Mouse (Mus musculus): ENCODE results near the gene Tcf20.

Tcf20 gene

DNA sequence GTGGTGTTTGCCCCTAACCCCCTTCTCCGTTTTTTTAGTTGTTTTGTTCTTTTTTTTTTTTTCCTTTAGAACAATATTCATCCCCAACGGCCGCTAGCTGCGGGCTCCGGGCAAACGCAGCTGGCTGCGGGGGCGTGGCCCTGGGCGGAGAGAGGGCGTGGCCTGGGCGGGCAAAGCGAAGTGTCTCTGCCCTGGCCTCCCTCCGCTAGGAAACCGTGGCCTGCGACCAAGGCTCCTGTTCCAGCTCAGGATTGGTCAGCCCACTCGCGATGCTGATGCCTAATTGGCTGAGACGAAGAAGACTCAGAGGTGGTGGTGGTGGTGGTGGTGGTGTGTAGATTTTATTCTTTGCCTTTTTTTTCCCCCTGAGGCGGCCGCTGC lies at the start of gene Tcf20:
Gene Tcf20, minus strand, starts transcription at position 141 of the 381 bp plus-strand sequence.
- peak; percentile 78 to 88 for DNase-seq (ENCODE audit: low read depth in 2 of 2, low spot score in 2 of 2)

DNA sequence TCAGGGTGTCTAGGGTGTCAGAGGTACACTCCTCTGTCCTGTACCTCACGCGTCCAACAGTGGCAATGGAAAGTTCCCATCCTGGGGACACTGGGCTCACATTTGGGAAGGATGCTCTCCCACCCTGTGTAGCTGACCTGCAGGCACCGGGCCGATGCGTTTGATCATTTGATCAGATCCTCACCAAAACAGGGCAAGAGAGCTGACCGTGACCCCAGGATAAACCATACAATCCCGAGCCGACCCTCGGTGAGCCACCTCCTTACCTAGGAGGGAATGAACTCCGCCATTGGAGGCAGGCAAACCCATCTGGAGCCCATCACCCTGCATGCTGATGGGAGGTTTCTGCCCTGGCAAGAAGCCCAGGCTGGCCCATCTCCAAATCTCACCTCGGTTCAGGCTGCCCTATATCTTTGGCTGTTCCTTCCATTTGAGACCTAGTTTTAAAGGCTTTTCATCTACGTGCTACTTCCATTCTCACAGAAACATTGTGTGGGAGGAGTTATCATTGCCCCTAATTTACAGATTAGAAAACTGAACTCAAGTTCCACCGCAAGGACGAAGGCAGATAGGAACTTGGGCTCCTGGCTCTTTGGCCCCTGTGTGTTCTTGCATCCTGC lies 49.3 kb upstream of the Tcf20 start:
- DNase-seq (ENCODE audit: low read depth in 2 of 2, low spot score in 2 of 2): no peak

DNA sequence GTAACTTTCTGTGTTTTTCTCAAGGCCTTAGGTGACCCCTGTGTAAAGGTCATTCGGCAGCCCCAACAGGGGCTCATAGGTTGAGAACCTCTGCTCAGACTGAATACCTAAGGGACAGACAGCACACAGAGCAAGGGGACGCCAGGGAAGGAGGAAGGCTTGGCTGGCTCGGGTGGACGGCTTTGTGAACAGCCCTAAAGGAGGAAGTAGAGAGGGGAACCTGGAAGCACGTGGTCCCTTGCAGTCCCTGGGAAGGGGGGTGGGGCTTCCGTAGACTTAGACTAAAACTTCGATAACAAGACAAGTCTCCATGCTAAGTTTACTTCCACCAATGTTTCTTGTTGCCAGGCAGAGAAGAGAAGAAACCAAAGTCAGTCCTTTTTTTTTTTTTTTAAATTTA lies 48.4 kb upstream of the Tcf20 start:
- DNase-seq (ENCODE audit: low read depth in 2 of 2, low spot score in 2 of 2): peak in 1 of 2 experiments; percentile 35

- DNase-seq (ENCODE audit: low read depth in 2 of 2, low spot score in 2 of 2): no peak
These were observed 46.8 kb upstream of the Tcf20 start for GRCm38 (mm10) chr15:83034275-83034977.

DNA sequence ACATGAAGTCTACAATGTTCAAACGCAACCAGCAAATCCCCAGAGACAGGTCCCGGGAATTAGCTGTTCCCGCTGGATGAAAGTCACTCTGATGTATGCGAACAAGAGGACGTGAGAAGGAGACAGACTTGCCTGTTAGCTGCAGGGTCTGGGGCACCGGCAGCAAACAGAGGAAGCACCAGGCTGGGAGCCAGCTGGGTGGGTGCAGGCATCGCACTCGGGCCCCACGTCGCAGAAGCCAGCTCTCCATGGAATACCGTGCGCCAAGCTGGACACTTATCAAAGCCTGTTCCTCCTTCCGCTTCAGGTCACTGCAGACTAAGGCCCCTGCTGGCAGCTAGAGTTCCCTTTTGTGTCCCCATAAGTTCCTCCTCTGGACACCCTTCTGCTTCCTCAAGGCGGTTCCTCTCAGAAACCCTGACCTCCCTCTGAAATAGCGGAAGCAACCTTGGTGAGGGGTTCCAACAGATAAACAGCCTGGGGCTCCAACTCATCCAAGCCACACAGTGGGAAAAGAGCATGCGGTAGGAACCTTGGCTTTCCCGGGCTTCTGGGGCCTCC lies 45.4 kb upstream of the Tcf20 start, which contains the start of gene Nfam1:
Gene Nfam1, minus strand, starts transcription at position 326 of the 561 bp plus-strand sequence.
- DNase-seq (ENCODE audit: low read depth in 2 of 2, low spot score in 2 of 2): no peak

GRCm38 (mm10) chr15:83030884-83031283 lies 43.2 kb upstream of the Tcf20 start:
- no peak for DNase-seq (ENCODE audit: low read depth in 2 of 2, low spot score in 2 of 2)

- no peak for DNase-seq (ENCODE audit: low read depth in 2 of 2, low spot score in 2 of 2)
These were observed 42.4 kb upstream of the Tcf20 start for GRCm38 (mm10) chr15:83029725-83030718.

- DNase-seq (ENCODE audit: low read depth in 2 of 2, low spot score in 2 of 2): no peak
These were observed 38.5 kb upstream of the Tcf20 start for GRCm38 (mm10) chr15:83026129-83026528.

DNA sequence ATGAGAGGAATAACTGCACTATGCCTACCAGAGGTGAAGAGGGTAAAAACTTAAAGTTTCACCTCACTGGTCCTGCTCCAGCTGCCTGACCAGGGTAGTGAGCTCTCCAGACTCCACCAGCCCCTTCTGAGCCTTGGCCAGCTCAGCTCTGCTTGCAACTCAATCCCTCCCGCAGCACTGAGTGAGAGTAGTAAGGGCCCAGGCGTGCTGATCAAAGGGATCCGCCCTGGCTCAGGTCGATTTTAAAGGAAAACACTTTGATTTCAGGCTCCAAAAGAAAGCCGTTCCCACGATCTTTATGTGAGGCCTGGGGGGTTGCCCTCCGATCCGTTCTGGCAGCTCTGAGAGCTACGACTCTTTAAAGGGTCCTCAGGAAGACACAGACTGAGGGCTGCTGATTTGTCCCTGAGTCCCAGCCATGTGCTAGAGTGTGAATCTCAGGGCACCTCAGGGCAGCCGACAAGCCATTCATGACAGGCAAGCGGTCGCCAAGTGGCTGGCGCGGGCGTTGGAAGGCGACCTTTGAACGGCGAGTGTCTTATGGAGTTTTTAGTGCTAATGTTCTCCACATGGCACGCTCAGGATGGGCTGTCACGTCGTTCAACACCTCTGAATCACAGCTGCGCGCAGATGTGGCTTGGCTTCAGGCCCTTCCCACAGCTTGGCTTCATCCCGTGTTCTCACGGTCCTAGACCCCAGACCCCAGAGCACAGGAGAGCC lies 37.5 kb upstream of the Tcf20 start:
- no peak for DNase-seq (ENCODE audit: low read depth in 2 of 2, low spot score in 2 of 2)

DNA sequence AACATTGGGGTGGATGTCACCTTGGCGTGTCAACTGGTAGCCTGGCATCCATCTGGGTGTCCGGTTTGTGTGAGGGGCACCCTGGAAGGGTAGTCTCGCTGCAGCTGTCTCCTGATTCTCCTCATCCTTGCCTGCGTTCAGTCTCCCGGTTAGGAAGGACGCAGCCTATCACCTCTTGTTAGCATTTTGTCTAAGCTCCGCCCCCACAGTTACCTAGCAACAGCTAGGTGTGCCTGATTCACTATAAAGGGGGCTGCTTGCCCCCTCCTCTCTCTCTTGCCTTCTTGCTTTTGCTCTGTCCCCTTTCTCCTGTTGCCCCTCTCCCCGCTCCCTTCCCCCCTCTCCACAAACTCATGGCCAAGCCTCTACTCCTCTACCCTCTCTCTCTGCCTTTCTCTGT lies 35.3 kb upstream of the Tcf20 start:
- no peak for DNase-seq (ENCODE audit: low read depth in 2 of 2, low spot score in 2 of 2)

DNA sequence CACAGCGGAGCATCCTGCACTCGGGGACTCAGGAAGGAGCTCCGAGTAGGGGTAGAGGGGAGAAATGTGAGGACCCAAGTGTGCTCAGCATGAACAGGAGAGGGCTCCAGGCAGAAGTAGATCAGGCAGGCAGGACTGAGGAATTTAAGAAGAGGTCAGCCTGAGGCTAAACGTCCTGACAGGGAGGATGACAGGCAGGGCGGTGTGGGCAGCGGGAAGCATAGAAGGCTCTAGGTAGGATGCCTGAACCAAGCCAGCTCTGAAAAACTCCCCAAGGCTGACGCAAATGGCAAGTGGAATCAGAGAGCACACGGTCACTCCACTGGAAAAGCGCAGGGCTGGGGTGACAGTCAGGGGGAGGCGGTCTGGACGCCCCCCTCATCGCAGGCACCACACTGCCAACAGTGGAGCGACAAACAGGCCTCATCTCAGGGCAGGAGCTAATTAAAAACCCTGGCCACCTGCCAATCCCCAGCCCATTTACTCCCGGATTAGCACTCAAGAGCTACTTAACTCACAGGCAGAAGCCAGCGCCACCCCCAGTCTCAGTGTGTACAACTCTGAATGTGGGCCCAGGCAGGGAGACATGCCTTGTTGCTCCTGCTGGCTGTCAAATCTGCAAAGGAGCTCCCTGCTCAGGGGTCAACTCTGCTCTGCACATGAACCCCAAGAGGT lies 23.5 kb upstream of the Tcf20 start:
- no peak for DNase-seq (ENCODE audit: low read depth in 2 of 2, low spot score in 2 of 2)

DNA sequence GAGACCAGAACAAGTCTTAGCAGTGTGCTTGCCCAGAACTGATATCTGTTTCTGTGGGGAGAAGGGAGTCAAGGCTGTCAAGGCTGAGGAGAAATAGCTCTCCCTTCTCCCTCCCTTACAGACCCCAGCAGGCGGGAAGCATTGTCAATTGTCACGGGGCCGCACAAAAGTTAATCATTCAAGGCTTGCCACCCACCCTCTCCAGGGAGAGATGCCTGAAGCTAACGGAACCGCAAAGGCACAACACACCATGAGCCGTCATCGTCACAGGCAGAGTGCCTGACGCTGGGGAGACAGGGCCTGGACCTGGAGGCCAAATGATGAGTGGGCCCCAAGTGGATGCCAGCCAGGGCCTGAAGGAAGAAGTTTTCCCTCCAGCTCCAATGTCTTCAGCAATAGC lies 22.8 kb upstream of the Tcf20 start:
- DNase-seq (ENCODE audit: low read depth in 2 of 2, low spot score in 2 of 2): no peak

DNA sequence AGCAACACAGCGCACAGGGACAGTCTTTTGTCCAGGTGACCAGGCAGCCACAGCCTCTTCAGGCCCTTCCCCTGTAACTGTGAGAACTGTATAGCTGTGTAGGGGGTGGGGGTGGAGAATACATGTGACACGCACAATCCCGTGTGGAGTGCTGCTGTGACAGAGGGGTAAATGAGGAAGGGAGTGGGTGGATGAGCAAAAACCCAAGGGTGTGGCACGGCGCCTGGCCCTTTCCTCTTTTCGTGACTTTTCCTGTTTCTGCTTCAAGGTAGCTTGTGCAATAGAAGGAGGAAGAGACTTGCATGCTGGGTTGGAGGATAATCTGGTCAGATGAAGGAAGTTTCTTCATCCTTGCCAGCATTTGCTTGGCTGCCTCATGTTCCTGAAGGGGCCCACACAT lies 21.9 kb upstream of the Tcf20 start:
- no peak for DNase-seq (ENCODE audit: low read depth in 2 of 2, low spot score in 2 of 2)

DNA sequence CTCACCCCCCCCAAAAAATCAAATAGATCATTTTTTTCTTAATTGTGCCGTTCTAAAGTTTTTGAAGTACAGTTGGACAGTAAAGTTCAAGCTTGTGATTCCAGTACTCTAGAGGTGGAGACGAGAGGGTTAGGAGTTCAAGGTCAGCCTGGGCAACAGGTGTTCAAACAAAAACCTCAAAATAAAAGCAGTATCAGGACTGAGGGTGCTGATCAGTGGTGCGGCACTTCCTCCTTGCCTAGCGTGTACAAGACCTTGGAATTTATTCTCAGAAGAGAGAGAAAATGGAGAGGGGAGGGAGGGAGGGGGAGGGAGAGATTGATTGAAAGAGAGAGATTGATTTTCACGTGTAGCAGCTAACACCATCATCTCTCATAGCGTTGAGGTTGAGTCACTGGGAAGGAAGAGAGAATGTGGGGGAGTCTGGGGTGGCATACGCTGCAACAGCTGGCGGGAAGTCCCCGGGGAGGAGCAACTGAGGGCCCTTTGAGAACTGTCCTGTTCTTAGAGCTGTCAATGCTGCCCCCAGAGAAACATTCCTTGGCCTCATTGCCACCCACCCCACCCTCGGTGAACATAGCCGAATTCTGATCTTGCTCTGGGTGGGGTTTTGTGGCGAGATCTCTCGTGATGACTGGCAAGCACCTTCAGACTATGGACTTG lies 21.2 kb upstream of the Tcf20 start:
- peak; percentile 34 to 36 for DNase-seq (ENCODE audit: low read depth in 2 of 2, low spot score in 2 of 2)

GRCm38 (mm10) chr15:83007346-83007920 lies 19.8 kb upstream of the Tcf20 start:
- DNase-seq (ENCODE audit: low read depth in 2 of 2, low spot score in 2 of 2): no peak

GRCm38 (mm10) chr15:83002665-83003548 lies 15.2 kb upstream of the Tcf20 start:
- DNase-seq (ENCODE audit: low read depth in 2 of 2, low spot score in 2 of 2): no peak

GRCm38 (mm10) chr15:82998811-82999221 lies 11.1 kb upstream of the Tcf20 start:
- no peak for DNase-seq (ENCODE audit: low read depth in 2 of 2, low spot score in 2 of 2)

GRCm38 (mm10) chr15:82996431-82996830 lies 8.8 kb upstream of the Tcf20 start:
- no peak for DNase-seq (ENCODE audit: low read depth in 2 of 2, low spot score in 2 of 2)

Measured in CD8-positive naive resting alpha-beta T cell, adult 2 months (primary cell).